Mouse (Mus musculus): ENCODE measurements around the gene Gm3642. TPM values are rescaled to one million over a fixed set of nuclear protein-coding genes. Genes with fewer than 3 reads are reported as not detected.
"Not testable (repeated sequence)": the region's sequence is repeated elsewhere in the genome, so short reads cannot be mapped to it uniquely, and the experiment has no call there.

Gene Gm3642
- total RNA-seq (2014; fragmentation: Nextera tagmentation) (not detected in 2 replicates), total RNA-seq (2017) (0.22 TPM in 1 of 2 replicates, not detected in the other), polyA plus RNA-seq (2012) (not detected in 2 replicates)

DNA sequence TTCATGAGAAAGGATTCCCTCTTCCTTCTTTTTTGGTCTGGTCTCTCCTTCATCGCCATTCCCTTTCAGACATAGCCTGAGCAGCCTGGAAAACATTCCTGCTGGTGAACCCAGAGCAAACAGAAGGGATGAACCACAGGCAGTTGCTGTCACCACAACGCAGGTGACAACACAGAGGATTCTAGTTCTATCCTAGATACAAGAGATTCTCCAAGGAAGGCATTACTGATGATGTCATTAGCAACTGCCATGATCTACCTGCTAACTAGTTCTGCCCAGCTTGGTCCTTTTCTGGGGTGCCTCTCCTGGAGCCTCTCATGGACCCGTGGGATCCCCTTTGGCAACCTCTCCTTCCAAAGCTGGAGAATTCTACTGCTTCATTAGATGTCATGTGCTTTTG lies at the start of gene Gm3642:
Gm3642 (minus strand) TSS at position 101 of the 400 bp plus-strand sequence.
- H3K9me3 ChIP-seq (replicated peaks); DNase-seq (ENCODE audit: low spot score); H3K36me3 ChIP-seq (replicated peaks); H3K4me3 ChIP-seq (ENCODE audit: low read depth, low read length); H3K27me3 ChIP-seq (ENCODE audit: insufficient read depth, low read length); H3K4me1 ChIP-seq (ENCODE audit: insufficient read depth, low read depth, low read length); ATAC-seq (ENCODE audit: extremely low read depth, insufficient number of reproducible peaks, low FRiP score, poor library complexity, severe bottlenecking): not testable (repeated sequence)

DNA sequence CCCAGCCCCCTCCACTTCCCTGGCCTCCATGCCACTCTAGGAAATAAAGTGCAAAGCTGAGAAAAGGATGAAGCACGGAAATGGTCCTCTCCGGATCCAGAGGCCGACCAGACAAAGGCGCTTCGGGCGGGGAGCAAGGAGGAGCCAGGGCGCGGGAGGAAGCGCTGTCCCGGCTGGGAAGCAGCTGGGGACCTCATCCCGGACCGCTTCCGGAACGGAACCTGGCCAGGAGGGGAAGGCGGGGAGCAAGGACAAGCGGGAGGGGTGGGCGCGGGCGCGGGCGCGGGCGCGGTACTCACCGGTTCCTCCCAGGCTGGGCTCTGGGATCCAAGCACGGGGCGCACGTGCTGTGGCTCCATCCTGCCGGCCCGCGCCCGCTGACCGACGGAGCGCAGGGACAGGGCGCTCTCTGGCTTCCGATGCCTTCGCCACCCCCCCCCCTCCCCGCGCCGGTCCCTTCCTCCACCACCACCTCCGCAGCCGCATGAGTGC lies 49.5 kb upstream of the Gm3642 start, which contains the start of gene Gm3667:
Gm3667 (minus strand) TSS at position 442 of the 492 bp plus-strand sequence.
- H3K9me3 ChIP-seq (replicated peaks); H3K4me3 ChIP-seq (ENCODE audit: low read depth, low read length); H3K36me3 ChIP-seq (replicated peaks); ATAC-seq (ENCODE audit: extremely low read depth, insufficient number of reproducible peaks, low FRiP score, poor library complexity, severe bottlenecking); H3K4me1 ChIP-seq (ENCODE audit: insufficient read depth, low read depth, low read length); DNase-seq (ENCODE audit: low spot score); H3K27me3 ChIP-seq (ENCODE audit: insufficient read depth, low read length): not testable (repeated sequence)

DNA sequence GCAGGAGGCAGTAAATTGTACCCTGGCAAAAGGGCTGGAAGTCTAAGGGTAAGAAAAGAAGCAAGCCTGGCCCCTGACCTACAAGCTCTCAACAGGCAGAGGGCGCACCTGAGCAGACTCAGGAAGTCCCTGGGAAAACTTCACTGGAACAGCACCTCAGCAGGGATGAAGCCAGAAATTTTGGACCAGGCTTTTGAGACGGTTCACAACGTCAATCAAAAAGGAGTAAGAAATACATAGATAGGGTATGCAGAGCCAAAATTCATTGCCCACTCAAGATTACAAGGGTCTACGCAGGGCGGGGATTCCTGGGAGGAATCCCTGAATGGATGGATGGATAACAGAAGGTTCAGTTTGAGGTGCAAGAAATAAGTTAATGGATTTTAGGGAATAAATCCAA lies 48.7 kb upstream of the Gm3642 start:
- H3K36me3 ChIP-seq (replicated peaks); H3K4me1 ChIP-seq (ENCODE audit: insufficient read depth, low read depth, low read length); H3K9me3 ChIP-seq (replicated peaks); H3K27me3 ChIP-seq (ENCODE audit: insufficient read depth, low read length); DNase-seq (ENCODE audit: low spot score); H3K4me3 ChIP-seq (ENCODE audit: low read depth, low read length); ATAC-seq (ENCODE audit: extremely low read depth, insufficient number of reproducible peaks, low FRiP score, poor library complexity, severe bottlenecking): not testable (repeated sequence)

DNA sequence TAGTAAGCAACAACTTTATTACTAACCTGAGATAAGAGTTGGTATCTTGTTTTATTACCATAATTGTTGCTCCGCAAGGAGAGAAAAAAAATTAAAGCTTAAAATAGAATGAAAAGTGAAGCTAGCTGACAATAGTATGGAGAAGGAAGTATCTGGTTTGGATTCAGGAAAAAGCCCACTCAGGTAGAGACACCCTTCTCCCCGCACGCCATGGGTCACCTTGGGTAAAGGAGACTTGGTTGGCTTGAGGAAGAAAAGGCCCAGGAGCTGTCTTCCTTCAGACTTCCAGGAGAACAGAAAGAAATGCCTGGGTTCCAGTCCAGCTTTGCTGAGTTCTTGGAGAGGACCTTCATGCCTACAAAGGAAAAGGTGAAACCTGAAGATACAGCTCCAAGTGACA lies 16.8 kb downstream of the Gm3642 start:
- H3K4me1 ChIP-seq (ENCODE audit: insufficient read depth, low read depth, low read length); H3K36me3 ChIP-seq (replicated peaks); H3K4me3 ChIP-seq (ENCODE audit: low read depth, low read length); H3K27me3 ChIP-seq (ENCODE audit: insufficient read depth, low read length); H3K9me3 ChIP-seq (replicated peaks); ATAC-seq (ENCODE audit: extremely low read depth, insufficient number of reproducible peaks, low FRiP score, poor library complexity, severe bottlenecking); DNase-seq (ENCODE audit: low spot score): not testable (repeated sequence)

Other genes starting within 250 kb of the Gm3642 start
- gene Gm3629, start 249.7 kb downstream of the Gm3642 start, total RNA-seq (2014; fragmentation: Nextera tagmentation): not detected in 2 replicates
- gene Gm3629, start 249.7 kb downstream of the Gm3642 start, total RNA-seq (2017): 0.33 TPM in 1 of 2 replicates, not detected in the other
- gene Gm3629, start 249.7 kb downstream of the Gm3642 start, polyA plus RNA-seq (2012): not detected in 2 replicates
- not detected in 2 replicates for gene Gm3460, start 217.9 kb downstream of the Gm3642 start, total RNA-seq (2014; fragmentation: Nextera tagmentation)
- not detected in 2 replicates for gene Gm3460, start 217.9 kb downstream of the Gm3642 start, total RNA-seq (2017)
- gene Gm3460, start 217.9 kb downstream of the Gm3642 start, polyA plus RNA-seq (2012): not detected in 2 replicates
- gene Gm10251, start 156.1 kb downstream of the Gm3642 start, total RNA-seq (2014; fragmentation: Nextera tagmentation): not detected in 2 replicates
- gene Gm10251, start 156.1 kb downstream of the Gm3642 start, total RNA-seq (2017): 0.16 TPM in 1 of 2 replicates, not detected in the other
- not detected in 2 replicates for gene Gm10251, start 156.1 kb downstream of the Gm3642 start, polyA plus RNA-seq (2012)
- not detected in 2 replicates for gene Gm8050, start 120.1 kb downstream of the Gm3642 start, total RNA-seq (2014; fragmentation: Nextera tagmentation)
- 0.12 and 0.16 TPM in 2 replicates for gene Gm8050, start 120.1 kb downstream of the Gm3642 start, total RNA-seq (2017)
- not detected in 2 replicates for gene Gm8050, start 120.1 kb downstream of the Gm3642 start, polyA plus RNA-seq (2012)
- gene Gm3636, start 98.0 kb downstream of the Gm3642 start, total RNA-seq (2014; fragmentation: Nextera tagmentation): not detected in 2 replicates
- not detected in 2 replicates for gene Gm3636, start 98.0 kb downstream of the Gm3642 start, total RNA-seq (2017)
- gene Gm3636, start 98.0 kb downstream of the Gm3642 start, polyA plus RNA-seq (2012): not detected in 2 replicates
- not detected in 2 replicates for gene Gm8362, start 65.9 kb downstream of the Gm3642 start, total RNA-seq (2014; fragmentation: Nextera tagmentation)
- not detected in 2 replicates for gene Gm8362, start 65.9 kb downstream of the Gm3642 start, total RNA-seq (2017)
- not detected in 2 replicates for gene Gm8362, start 65.9 kb downstream of the Gm3642 start, polyA plus RNA-seq (2012)
- gene Gm3667, start 49.7 kb upstream of the Gm3642 start, total RNA-seq (2014; fragmentation: Nextera tagmentation): not detected in 2 replicates
- not detected in 2 replicates for gene Gm3667, start 49.7 kb upstream of the Gm3642 start, total RNA-seq (2017)
- not detected in 2 replicates for gene Gm3667, start 49.7 kb upstream of the Gm3642 start, polyA plus RNA-seq (2012)
- gene Gm6356, start 133.5 kb upstream of the Gm3642 start, total RNA-seq (2014; fragmentation: Nextera tagmentation): not detected in 2 replicates
- 0.11 TPM in 1 of 2 replicates, not detected in the other for gene Gm6356, start 133.5 kb upstream of the Gm3642 start, total RNA-seq (2017)
- gene Gm6356, start 133.5 kb upstream of the Gm3642 start, polyA plus RNA-seq (2012): not detected in 2 replicates
- gene Gm10406, start 187.1 kb upstream of the Gm3642 start, total RNA-seq (2014; fragmentation: Nextera tagmentation): not detected in 2 replicates
- 0.49 TPM in 1 of 2 replicates, not detected in the other for gene Gm10406, start 187.1 kb upstream of the Gm3642 start, total RNA-seq (2017)
- gene Gm10406, start 187.1 kb upstream of the Gm3642 start, polyA plus RNA-seq (2012): not detected in 2 replicates
- not detected in 2 replicates for gene Gm3685, start 204.7 kb upstream of the Gm3642 start, total RNA-seq (2014; fragmentation: Nextera tagmentation)
- not detected in 2 replicates for gene Gm3685, start 204.7 kb upstream of the Gm3642 start, total RNA-seq (2017)
- gene Gm3685, start 204.7 kb upstream of the Gm3642 start, polyA plus RNA-seq (2012): not detected in 2 replicates

All from G1E (cell line).